Mouse (Mus musculus) CD4-positive, CD25-positive, alpha-beta regulatory T cell, adult 4 months (primary cell): ENCODE measurements around the gene Dmrta2. TPM values are rescaled to one million over a fixed set of nuclear protein-coding genes. Genes with fewer than 3 reads are reported as not detected.

ENCODE experiments used
- ATAC-seq: one replicate; pipeline ENCODE4 v1.8.0; 2017
- polyA plus RNA-seq, 2 experiments: library from polyadenylated mRNA; unstranded; fragments of 100-300 nt; shearing (Covaris generic); gene quantifications; one replicate each; pipeline ENCODE4 v1.2.1; 2017

Dmrta2 gene
- not detected for polyA plus RNA-seq

DNA sequence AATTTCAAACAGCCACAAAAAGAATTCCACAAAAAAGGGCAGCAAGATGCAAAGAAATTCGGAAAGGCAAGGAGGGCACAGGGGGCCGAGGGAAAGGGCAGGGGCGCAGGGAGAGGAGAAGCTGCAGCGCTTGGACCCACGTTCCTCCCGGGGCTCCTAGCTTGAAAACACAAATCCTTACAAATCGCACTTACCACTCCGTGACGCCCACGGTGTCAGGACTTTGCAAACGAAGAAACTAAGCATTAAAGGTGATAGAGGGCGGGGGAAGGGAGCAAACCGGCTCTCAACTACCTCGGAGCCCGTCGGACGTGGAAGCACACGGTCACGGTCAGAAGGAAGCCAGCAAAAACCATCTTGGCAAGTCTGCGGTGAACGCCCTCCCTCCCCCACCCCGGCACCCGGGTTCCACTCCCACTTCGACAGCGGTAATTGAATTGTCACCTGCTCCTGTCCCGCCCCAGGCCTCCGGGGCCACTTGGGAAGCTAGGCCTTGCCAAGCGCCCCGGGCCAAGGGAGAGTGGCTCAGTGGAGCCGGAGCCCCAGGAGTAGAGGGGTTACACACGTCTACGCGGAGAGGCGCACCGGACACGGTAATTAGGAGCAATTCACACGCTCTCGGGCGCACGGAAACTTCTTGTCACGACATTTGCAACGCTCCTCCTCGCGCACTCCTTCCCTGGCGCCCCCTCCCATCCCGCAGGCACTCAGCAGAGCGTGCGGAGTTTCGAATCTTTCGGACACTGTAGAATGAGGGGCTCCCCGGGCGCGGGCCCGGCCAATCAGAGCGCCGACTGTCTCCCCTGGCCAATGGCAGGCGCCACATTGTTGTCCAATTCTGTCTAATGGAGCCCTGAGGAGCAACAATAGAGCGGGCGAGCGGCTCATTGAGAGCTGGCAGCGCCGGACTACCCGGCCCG, at the start of gene Dmrta2:
Gene Dmrta2, plus strand, starts transcription at position 906 of the 920 bp plus-strand sequence.
- no peak for ATAC-seq

DNA sequence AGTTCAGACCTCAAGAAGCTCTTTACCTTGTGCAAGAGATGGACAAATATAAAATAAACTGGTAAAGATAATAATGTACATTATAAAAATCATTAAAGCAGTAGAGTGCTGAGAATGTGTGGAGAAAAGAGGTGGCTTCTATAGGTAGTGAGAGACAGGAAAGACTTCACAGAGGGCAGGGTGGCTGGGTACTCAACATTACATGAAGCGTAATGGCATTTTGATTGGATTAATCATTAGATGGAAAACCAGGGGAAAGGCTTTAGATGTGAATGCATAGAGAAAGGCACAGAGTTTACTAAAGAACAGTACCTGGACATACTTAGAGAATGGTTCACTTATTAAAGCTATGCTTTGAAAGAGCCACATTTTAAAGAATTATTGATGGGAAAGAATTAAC, 48.8 kb upstream of the Dmrta2 start:
- ATAC-seq, result no peak

DNA sequence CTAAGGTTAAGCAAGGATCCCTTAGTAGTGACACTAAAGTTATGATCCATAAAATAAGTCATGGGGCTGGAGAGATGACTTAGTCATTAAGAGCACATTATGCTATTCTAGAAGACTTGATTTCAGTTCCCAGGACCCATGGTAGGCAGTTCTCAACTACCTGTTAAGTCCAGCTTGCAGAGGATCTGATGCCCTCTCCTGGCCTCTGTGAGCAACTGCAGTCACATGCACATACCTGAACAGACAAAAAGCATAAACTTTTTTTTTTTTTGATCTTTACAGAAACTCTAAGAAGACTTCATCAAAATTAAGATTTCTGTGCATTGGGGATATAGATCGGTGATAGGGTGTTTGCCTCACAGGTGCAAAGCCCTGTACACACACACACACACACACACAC, 47.4 kb upstream of the Dmrta2 start:
- ATAC-seq, result no peak

DNA sequence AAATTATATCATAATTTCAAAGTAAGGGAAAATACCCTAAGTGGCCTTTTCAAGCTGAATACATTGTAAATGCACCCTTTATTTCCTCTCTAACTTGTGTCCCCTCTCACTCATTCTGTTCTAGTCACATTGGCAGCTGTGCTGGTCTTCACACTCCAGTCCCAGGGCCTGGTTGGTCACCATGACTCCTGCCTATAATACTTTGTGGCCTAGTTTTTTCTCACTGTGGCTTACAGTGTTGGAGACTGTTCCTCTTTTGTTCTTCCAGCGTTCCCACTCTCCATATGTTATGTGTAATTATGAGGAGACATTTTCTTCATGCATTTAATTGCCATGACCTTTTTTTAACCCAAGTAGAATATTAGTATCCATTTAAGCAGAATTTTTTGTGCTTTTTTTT, 46.9 kb upstream of the Dmrta2 start:
- ATAC-seq, result no peak

DNA sequence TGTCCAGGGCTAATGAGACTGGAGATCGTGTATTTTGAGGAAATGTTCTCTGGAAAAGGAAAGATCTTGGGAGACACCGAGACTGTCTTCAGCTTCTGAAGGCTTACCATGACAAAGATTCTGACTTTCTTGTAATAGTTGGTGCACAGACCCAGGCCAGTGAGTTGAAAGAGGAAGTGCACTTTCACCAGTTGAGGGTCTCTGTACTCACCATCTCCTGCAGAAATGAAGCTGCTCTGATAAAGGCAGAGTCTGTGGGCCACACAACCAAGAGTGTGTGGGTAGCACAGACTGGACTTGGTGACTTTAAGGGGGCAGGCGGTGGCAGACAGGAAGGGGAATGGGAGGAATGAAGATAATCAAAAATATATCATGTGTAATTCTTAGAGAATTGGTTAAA, 41.3 kb upstream of the Dmrta2 start:
- ATAC-seq, result no peak

DNA sequence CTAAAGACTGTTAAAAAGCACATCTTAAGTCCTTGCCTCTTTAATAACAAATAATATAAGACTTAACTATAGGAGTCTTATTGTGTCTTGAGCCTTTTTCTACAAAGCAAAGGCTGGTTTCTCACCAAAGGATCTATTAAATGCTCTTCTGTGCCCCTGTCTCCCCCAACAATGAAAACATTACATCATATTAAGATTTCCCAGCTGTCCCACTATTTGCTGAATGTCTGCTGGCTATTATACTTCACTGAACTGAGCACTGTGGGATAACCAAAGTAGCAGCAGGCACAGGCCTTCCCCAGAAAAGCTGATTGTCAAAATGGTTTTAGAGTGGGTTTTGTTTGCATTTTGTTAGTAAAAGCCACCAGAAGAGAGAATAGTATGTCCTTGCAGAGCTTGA, 38.6 kb upstream of the Dmrta2 start:
- no peak for ATAC-seq

DNA sequence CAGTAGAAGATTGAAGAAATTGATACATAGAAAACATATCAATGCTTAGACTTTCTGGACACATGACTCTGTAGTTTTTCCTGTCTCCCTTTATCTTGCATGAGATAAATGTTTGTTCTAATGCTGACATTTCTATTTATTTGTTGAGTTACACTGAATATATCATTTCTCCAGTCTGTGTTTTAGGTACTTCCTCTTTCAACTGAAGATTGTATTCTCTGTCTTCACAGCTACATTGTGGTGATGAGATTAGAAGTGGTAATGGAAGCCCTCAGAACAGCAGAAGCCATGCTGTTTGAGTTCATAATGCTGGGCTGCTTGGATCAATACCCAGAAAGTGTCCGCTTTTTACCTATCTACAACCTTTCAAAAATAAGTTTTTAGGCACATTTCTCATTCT, 32.3 kb upstream of the Dmrta2 start:
- ATAC-seq, result no peak

DNA sequence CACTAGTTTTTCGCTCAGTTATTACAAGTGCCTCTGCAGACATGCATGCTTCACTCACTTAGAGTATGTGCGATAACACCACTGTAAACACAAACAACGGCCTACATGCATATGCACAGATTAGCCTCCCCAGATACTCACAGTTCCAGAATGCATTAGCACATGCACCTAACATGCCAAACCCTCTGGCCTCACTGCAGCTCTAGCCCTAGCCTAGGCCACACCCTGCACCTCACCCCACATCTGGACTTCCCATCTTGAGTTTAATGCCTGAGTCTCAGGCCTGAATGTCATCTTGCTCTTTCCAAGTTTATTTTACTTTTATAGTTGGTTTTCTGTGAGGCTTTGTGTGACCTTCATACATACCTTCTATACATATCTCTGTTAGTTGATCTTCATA, 28.5 kb upstream of the Dmrta2 start:
- no peak for ATAC-seq

DNA sequence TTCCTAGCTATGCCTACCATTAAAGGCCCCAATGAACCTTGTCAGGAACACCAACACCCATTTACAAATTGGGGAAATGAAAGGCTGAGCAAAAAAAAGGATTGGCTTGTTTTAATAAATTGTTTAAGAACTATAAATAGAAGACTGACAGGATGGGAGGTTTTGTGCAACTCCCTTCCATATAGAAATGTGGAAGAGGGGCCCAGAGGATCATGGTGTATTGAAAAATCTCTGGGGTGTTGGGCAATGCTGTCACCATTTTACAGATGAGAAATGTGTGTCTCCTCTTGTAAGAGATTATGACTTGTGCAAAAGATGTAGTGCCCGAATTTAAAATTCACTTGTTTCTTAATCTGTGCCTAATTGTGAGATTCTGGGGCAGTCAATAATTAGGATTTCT, 24.3 kb upstream of the Dmrta2 start:
- no peak for ATAC-seq

DNA sequence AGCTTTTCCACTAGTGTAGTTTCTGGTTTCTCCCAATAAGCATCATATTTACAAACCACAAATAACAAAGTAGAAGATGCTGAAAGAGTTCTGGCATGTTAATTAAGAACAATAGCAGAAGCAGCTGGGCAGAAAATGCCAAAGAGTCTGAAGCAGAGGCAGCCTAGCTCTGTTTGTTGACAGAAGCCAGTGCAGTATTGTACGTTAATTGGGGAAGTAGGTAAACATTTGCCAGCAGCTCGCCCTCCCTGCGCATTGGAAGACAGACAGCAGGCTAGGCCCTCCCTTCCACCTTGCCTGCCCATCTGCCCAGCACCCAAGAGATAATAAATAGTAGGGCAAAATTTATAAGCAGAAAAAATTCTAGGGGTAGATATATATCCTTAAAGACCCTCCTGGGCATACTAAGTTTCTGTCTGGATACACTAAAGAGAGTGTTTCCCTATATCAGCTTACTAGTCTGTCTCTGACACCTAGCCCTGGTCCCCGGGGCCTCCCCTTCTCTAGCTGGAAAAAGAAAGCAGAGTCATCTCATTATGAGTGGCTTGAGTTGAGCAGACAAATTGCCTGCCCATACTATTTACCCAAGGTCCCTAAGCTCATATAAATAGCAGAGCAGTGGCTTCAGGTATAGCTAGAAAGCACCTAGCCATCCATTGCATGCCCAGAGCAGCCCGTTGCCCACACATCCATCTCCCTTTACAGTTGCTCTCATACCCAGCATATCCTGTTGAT, 17.5 kb upstream of the Dmrta2 start:
- no peak for ATAC-seq

DNA sequence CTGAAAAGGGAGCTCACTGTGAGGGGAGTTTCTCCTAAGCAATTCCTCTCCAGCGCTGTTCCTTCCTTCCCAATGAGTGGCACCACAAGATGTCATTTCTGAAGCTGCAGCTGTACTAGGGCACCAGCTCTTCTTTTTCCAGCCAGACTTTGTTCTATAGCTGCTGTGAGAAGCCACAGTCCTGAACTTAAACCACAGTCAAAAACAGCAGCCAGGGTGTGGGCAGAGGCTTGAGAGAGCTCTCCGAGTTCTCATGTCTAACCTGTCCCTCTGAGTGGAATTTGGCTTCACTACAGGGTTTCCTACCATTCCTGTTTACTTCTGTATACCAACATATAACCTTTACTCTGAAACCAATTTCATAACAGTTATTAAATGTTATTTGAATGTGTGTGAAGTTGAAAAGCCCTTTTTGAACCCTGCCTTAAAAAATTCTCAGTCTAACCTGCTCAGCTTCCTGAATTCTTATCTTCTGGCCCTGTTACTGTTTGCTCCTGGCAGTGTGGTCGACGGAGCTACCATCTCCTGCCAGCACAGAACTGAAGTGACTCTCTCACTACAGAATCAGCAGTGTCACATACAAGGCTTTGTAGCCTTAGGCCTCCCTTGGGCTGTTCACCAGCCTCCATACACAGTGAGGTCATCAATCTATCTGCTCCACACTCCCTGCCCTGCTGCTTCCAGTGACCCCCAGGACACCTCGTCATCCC, 14.1 kb upstream of the Dmrta2 start:
- ATAC-seq, result no peak

DNA sequence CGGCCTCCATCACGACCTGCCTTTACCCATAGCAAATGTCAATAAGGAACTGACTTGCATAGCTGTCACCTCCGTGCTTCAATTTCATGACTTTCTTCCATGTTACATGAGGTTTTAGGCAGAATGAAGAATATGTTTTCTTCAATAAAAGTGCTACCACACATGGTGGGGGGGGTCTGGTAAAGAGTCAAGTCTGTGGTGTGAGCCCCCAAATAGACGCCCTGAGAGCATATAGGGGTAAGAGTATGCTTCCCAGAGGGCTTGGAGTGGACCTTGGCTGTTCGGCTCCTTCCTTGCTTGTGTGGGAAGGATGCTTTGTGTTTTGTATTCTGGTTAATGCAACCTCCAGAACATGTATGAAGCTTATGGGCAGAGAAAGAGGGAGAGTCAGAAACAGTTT, 8.3 kb upstream of the Dmrta2 start:
- ATAC-seq, result no peak

DNA sequence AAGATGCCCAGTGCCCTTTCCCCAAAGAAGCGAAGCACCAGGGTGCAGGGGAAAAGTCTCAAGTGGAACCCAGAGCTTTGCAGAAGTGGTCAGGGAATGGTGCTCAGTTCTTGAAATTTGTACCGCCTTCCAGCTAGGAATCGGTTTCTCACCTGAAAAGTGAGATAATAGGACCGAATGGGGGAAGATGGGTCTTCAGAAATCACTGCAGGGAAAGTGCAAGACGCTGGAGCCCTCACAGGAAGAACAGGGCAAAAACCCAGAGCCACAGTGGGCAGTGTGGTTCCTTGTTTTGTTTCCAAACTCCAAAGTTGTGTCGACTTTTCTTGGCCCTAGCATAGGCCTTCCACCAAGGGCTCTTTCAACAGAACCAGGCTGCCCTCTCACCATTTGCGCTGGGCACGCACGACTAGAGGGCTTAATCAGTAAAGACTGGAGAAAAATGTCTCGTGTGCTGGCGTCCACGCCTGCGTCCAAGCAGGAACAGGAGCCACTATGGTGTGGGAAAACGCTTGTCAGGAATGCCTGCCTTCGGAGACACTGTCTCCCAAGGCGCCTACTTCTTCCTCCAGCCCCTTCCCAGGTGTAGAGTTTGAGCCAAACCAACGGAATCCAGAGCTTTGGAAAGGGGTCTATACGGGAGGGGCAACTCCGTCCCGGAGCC, 3.7 kb upstream of the Dmrta2 start:
- no peak for ATAC-seq

DNA sequence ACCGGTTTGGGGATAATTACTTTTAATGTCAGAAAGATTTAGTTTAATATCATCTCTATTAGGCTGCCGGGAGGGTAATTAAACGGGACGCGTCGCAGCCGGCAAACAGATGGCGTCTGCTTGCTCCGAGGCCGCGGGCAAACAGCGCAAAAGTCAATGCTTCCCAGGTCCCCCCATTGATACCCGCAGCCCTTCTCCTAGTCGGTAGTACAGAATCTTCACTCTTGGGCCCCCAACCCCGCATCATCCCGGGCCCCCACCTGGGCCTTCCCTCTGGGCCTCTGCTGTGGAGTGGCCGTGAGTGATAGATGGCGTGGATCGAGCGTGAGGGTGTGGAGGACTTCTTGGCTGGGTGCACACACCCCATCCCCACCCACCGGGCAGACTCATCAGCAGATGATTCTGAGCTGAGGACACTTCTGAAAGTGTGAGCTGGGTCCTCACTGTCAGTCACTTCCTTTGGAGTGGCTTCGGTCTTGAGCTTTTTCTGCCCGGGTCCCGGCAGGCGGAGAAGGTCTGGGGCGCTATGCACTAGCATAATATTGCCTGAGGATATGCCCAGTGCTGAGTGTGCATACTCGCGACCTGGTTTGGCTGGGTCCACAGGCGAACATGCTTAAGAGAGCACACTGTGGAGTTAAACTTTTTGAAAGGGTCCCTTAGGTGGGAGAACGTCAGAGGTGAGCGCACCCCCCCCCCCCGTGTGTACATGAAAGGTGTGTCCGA, 3.0 kb upstream of the Dmrta2 start:
- no peak for ATAC-seq

DNA sequence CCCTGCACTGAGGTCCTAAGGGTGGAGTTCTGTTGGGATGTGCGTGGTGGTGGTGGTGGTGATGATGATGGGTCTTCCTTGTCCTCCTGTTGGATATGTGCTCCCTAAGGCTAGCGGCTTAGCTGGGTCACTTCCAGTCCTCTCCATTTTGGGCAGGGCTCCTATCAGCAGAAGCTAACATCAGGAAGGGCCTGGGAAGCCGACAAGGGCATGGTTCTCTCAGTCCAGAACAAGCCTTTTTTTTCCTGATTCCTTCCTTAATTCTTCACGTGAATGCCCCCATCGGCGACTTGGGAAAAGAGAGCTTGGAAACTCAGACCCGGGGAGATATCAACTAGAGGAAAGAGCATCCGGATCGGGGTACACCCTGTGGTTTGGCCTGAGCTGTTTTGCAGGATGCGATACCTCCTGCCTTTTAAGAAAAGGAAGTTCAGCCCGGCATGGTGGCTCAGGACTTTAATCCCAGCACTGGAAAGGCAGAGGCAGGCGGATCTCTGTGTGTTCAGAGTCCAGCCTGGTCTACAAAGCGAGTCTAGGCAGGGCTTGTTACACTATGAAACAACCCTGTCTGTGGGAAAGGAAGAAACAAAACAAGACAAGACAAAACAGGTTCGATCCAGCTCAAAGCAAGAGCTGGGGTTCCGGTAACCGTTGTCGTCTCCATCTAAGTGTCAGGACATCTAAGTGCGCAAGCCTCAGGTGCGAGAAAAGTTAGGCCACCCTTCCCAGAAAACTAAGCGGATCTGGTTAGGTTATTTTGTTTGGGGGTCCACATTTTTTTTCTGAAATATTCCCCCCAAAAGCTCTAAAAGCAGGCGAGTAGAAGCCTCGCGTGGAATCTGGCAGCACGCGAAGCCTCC, 2.2 kb upstream of the Dmrta2 start:
- no peak for ATAC-seq

DNA sequence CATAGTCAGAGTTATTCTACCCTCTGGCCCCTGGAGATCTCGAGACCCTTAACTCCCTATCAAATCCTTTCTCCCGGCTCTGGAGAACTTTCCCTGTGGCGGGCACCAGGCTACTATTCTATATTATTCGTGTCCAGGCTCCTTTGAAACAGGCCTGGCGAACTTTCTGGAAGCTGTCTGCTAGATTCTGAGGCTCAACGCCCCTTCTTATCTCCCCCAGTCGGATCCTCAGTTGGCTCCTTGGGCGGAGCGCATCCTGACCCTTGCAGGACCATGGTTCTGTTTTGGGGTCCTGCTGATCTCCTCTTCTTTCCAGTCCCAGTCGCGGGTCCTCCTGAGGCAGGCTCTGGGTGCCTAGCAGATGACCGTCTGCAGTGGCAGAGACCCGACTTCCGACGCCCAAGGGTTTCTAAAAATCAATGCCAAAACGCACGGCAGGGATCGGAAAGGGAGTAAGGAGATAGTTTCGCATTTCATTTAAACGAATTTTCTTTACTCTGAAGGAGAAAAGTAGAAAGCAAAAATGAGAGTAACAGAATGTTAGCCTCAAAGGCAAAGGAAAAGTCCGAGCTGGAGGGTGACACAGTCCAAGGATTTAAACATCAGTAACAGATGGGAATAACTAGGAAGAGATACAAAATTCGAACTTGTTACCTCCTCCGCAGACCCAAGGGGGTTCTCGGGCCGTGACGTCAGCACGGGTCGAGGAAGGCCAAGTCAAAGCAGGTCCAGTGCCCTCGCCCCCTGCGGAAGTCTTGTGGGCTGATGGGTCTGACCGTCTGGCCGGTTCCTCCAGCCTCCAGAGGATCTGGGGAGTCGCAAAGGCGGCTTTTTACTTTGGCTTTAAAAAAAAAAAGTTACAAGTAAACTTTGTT, 1.3 kb upstream of the Dmrta2 start:
- no peak for ATAC-seq

DNA sequence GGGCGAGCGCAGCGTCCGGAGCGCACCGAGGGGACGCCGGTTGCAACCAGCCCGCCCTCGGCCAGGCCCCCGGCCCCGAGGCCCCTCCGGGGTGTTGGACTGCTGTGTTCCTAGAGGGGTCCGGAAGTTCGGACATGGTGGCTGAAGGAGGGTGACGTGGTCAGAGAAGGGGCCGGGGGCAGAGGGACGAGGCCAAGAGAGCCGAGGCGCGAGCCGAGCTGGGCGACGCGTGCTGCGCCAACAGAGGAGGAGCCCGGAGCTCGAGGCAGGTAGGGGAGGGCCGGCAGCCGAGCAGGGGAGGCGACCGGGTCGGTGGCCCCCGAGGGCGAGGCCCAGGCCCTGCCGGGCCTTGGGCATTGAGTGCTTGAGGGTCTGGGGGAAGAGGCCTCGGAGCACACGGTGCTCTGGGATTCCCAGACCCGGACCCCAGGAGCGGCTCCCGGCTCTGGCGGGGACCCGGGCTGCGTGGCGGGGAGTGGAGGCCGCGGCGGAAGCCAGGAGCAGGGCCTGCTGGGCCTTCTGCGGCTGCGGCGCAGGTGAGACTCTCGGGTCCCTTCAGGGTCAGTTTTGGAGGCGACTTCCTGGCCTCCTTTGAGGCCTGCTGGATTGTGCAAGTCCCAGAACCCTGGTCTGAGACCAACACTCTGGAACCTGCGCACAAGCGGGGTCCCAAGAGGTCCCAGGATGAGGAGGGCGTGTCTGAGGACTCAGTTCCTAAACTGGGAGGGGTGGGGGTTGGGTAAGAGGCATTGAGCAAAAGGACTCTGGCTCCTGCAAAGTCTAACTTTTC, 410 bp downstream of the Dmrta2 start:
- no peak for ATAC-seq

DNA sequence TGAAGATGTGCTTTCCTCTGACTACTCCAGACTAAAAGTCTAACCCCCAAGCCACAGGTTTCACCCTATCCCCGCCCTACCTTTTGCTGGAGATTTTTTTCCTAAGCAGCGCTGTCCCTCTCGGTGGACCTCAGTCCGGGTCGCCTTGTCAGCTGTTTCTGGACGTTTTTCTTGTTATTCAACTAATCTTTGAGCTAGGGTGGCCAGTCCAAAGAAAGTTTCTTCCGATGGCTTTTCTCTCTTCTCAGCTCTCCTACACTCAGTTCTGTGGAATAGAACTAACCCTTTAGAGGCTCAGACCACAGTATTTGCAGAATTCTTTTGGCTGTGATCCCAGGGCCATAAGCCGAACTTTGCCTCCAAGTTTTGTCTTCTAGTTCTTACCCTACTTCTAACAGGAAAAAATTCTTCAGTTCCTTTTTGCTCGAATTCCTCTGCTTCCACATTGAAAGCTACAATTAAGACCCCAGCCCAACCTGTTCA, 1.0 kb downstream of the Dmrta2 start:
- no peak for ATAC-seq
